Mouse (Mus musculus) embryonic facial prominence, embryonic 13.5 days (tissue): ENCODE measurements at regions not wholly inside any gene's neighbourhood (a gene's known extent, or its start where the extent isn't known, plus 50 kb on each side); places are given as distances from the start of the nearest gene placed in this dataset.

Source experiments
- ATAC-seq: fragments of 200-750 bp; cut with Nextera tagmentation; 2 replicates; pipeline ENCODE4 v1.8.0; 2017; ENCODE audit warnings: low read depth; ENCODE audit not compliant: insufficient number of reproducible peaks, insufficient read depth, low FRiP score, low TSS enrichment
- H3K27ac ChIP-seq: fragments of 300-500 bp; sonication (generic); 2 replicates; pipeline ENCODE4 v1.5.1; 2015; ENCODE audit warnings: moderate library complexity, mild to moderate bottlenecking, inconsistent platforms
- H3K27me3 ChIP-seq: fragments of 300-500 bp; sonication (generic); 2 replicates; pipeline ENCODE4 v1.6.1; 2015; ENCODE audit warnings: mild to moderate bottlenecking, inconsistent platforms
- H3K36me3 ChIP-seq: fragments of 300-500 bp; sonication (generic); 2 replicates; pipeline ENCODE4 v1.6.1; 2015; ENCODE audit warnings: mild to moderate bottlenecking, inconsistent platforms
- H3K4me1 ChIP-seq: fragments of 300-500 bp; sonication (generic); 2 replicates; pipeline ENCODE4 v1.6.1; 2015; ENCODE audit warnings: inconsistent platforms
- H3K4me2 ChIP-seq: fragments of 300-500 bp; sonication (generic); 2 replicates; pipeline ENCODE4 v1.6.1; 2015; ENCODE audit warnings: moderate library complexity, mild to moderate bottlenecking, inconsistent platforms
- H3K4me3 ChIP-seq: fragments of 300-500 bp; sonication (generic); 2 replicates; pipeline ENCODE4 v1.5.1; 2015; ENCODE audit warnings: mild to moderate bottlenecking, inconsistent platforms
- H3K9ac ChIP-seq: fragments of 300-500 bp; sonication (generic); 2 replicates; pipeline ENCODE4 v1.6.1; 2015; ENCODE audit warnings: mild to moderate bottlenecking, inconsistent platforms
- H3K9me3 ChIP-seq: fragments of 300-500 bp; sonication (generic); 2 replicates; pipeline ENCODE4 v1.6.1; 2016; ENCODE audit warnings: inconsistent platforms
- WGBS: fragments of 180-500 bp; shearing (Covaris S2); methylation state at CpG from one replicate; pipeline ENCODE4 v1.1.7; 2015; ENCODE audit warnings: mixed read lengths; 5-methylcytosine and 5-hydroxymethylcytosine counted together

DNA sequence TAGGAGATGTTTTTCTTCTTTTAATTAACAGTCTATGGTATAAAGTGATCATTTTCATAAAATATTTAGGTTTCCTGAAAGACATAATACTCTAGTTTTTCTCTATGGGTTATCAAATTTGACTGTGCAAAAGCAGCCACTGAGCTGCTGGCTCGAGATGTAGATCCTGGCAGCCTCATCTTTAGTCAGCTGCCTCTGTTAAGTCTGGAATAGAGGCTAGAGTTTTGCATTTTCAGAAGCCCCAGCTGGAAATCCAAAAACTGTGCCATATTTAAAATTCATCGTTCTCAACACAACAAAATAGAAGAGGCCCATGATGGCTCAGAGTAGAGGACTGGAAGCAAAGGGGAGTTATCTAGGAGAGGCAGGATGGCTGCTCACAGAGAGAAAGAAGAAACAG, 53.8 kb upstream of the Lpar1 start:
- H3K36me3 ChIP-seq: no peaks in the 10 kb centered on the region
- H3K27me3 ChIP-seq: no peaks in the 10 kb centered on the region
- no peaks in the 10 kb centered on the region for H3K4me1 ChIP-seq
- H3K9me3 ChIP-seq: peaks cover 2% of the 10 kb centered on the region; the same call in 1 of the 2 replicates
- H3K9ac ChIP-seq: no peak overlapping the region
- H3K4me2 ChIP-seq: no peak overlapping the region
- 85% methylated on average over 2 of the region's 2 CpGs for WGBS
- H3K4me3 ChIP-seq: no peak overlapping the region
- no peak overlapping the region for H3K27ac ChIP-seq
- ATAC-seq: no peak

DNA sequence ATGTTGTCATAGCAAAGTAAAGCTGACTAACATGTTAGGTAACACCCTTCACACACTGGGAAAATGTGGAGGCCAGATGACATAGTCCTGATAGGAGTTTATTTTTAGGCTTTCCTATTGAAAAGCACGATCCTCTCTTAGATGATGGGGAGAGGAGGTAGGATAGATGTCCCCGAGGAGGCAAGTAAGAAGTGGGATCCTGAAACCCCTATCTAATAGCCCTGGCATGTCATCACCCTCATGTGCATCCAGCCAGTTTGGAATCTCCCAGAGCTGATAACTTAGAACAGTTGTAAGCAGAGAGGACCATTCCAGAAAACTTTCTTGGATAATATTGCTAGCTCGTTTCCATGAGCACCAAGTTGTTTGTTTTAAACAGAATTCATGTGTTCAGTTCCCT, 52.2 kb upstream of the Lpar1 start:
- ATAC-seq: no peak
- Histone ChIP-seq H3K4me3 (no peak overlapping the region), H3K27me3 (no peaks in the 10 kb centered on the region), H3K4me1 (no peaks in the 10 kb centered on the region), H3K4me2 (no peak overlapping the region), H3K9ac (no peak overlapping the region), H3K9me3 (peaks cover 2% of the 10 kb centered on the region; the same call in 1 of the 2 replicates), H3K27ac (no peak overlapping the region), H3K36me3 (no peaks in the 10 kb centered on the region)
- 73% methylated on average over 3 of the region's 3 CpGs for WGBS
